Mouse (Mus musculus) ovary, postnatal 10 days (tissue): ENCODE data around the gene Hmcn1.

Source experiments
- DNase-seq: peaks from one replicate; pipeline ENCODE4 v3.0.0; 2022; ENCODE audit warnings: low spot score

Hmcn1 gene

GRCm38 (mm10) chr1:150645314-150645713, 347.9 kb downstream of the Hmcn1 start:
- no peak for DNase-seq

GRCm38 (mm10) chr1:150639522-150639921, 353.7 kb downstream of the Hmcn1 start:
- DNase-seq = no peak

- DNase-seq = no peak
Measured at GRCm38 (mm10) chr1:150632506-150632905, 360.7 kb downstream of the Hmcn1 start.

- no peak for DNase-seq
Measured at GRCm38 (mm10) chr1:150631856-150632171, 361.4 kb downstream of the Hmcn1 start.

GRCm38 (mm10) chr1:150631035-150631855, 362.0 kb downstream of the Hmcn1 start:
- DNase-seq = no peak

GRCm38 (mm10) chr1:150623226-150623625, 370.0 kb downstream of the Hmcn1 start:
- no peak for DNase-seq

GRCm38 (mm10) chr1:150610539-150610938, 382.7 kb downstream of the Hmcn1 start:
- DNase-seq = no peak

- no peak for DNase-seq
Measured at GRCm38 (mm10) chr1:150606173-150606572, 387.1 kb downstream of the Hmcn1 start.

- DNase-seq = no peak
Measured at GRCm38 (mm10) chr1:150593614-150594013, 399.6 kb downstream of the Hmcn1 start.

GRCm38 (mm10) chr1:150591253-150591652, 402.0 kb downstream of the Hmcn1 start:
- peak; percentile 6 for DNase-seq

- no peak for DNase-seq
Measured at GRCm38 (mm10) chr1:150587410-150587809, 405.8 kb downstream of the Hmcn1 start.

- DNase-seq = no peak
Measured at GRCm38 (mm10) chr1:150584477-150584876, 408.8 kb downstream of the Hmcn1 start.

- no peak for DNase-seq
Measured at GRCm38 (mm10) chr1:150583734-150584133, 409.5 kb downstream of the Hmcn1 start.

GRCm38 (mm10) chr1:150580561-150580960, 412.7 kb downstream of the Hmcn1 start:
- no peak for DNase-seq

- no peak for DNase-seq
Measured at GRCm38 (mm10) chr1:150573407-150573806, 419.8 kb downstream of the Hmcn1 start.

- no peak for DNase-seq
Measured at GRCm38 (mm10) chr1:150570562-150571156, 422.6 kb downstream of the Hmcn1 start.

- DNase-seq = no peak
Measured at GRCm38 (mm10) chr1:150569820-150570543, 423.3 kb downstream of the Hmcn1 start.

GRCm38 (mm10) chr1:150566287-150566686, 426.9 kb downstream of the Hmcn1 start:
- DNase-seq = no peak

GRCm38 (mm10) chr1:150556621-150557020, 436.6 kb downstream of the Hmcn1 start:
- no peak for DNase-seq

- DNase-seq = no peak
Measured at GRCm38 (mm10) chr1:150551390-150551789, 441.8 kb downstream of the Hmcn1 start.

- DNase-seq = no peak
Measured at GRCm38 (mm10) chr1:150546463-150546862, 446.8 kb downstream of the Hmcn1 start.

GRCm38 (mm10) chr1:150540267-150540666, 453.0 kb downstream of the Hmcn1 start:
- no peak for DNase-seq
